Mouse (Mus musculus) duodenum, adult 2 months (tissue): Measurements from ENCODE around the gene Nkrf. TPM values are rescaled to one million over a fixed set of nuclear protein-coding genes. Genes with fewer than 3 reads are reported as not detected.

Source experiments
- polyA plus RNA-seq: library from polyadenylated mRNA; depleted of rRNA; stranded (reverse); fragments of >200 nt; gene quantifications from 2 replicates; pipeline ENCODE4 v1.2.3, GENCODE M21; 2012; ENCODE audit warnings: low replicate concordance; rRNA removed

Nkrf gene
- 0.04 and 0.07 TPM in 2 replicates for polyA plus RNA-seq

GRCm38 (mm10) chrX:36902321-36903114, at the start of gene Nkrf:
TSS of gene Nkrf (minus strand) at chrX:36902899.

GRCm38 (mm10) chrX:36873765-36874164, 28.9 kb downstream of the Nkrf start, which contains the start of the genes Ube2a and C330007P06Rik:
TSS of gene Ube2a (plus strand) at chrX:36873900.
TSS of gene C330007P06Rik (minus strand) at chrX:36874111.

Other genes with a start within 250 kb of the Nkrf start
- gene Slc25a43, start 159.2 kb downstream of the Nkrf start, polyA plus RNA-seq = 1.6 and 2.3 TPM in 2 replicates
- 897 and 1,694 TPM in 2 replicates for gene Slc25a5, start 107.2 kb downstream of the Nkrf start, polyA plus RNA-seq
- gene Ube2a, start 29.0 kb downstream of the Nkrf start, polyA plus RNA-seq = 24.0 and 43.6 TPM in 2 replicates
- gene C330007P06Rik, start 28.8 kb downstream of the Nkrf start, polyA plus RNA-seq = 3.5 and 4.5 TPM in 2 replicates
- gene Sept6, start 88.9 kb upstream of the Nkrf start, polyA plus RNA-seq = 0.91 and 2.8 TPM in 2 replicates
- 0.36 TPM in 1 of 2 replicates, not detected in the other for gene Sowahd, start 145.9 kb upstream of the Nkrf start, polyA plus RNA-seq
- 4.4 and 5.6 TPM in 2 replicates for gene Rpl39, start 182.5 kb upstream of the Nkrf start, polyA plus RNA-seq
- 0.21 and 0.32 TPM in 2 replicates for gene Upf3b, start 207.4 kb upstream of the Nkrf start, polyA plus RNA-seq
- 0.83 and 1.0 TPM in 2 replicates for gene Nkap, start 223.9 kb upstream of the Nkrf start, polyA plus RNA-seq